13 mouse cellular contexts compared by ENCODE assay signal in the genomic region with DNA sequence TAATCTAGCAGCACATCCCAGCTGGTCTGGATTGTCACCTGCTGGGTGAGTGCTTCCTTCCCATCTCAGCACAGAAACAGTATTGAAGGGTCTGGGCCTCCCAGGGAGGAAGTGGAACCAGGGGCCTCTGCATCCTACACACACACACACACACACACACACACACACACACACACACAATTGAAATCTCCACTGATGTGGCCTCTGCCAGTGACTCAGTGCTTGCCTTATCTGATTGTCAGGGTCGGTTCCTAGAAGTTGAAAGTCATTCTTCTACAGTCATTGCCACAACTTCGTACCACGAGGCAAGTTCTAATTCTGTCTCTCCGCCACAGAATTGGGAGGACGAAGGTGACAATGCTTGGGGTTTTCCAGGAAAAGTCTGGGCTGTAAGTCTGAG. TPM values are rescaled to one million over a fixed set of nuclear protein-coding genes. Genes with fewer than 3 reads are reported as not detected.
A peak's percentile ranks its signal among the peaks of the same experiment; 100 is the strongest.
DNase-seq lines count a peak whose midpoint lies in the region; ATAC-seq lines count a peak whose summit lies in the region.
"Had no signal": no experiment of that assay in that cellular context is flagged by ENCODE, and none has a peak within 500 bp of the region (broad histone marks: within the 10 kb centered on the region; RNA-seq: fewer than 3 reads in every experiment).

No protein-coding gene starts in this region.

- ATAC-seq in heart, embryonic 15.5 days (replicated peaks; ENCODE audit: insufficient number of reproducible peaks, insufficient read depth, low FRiP score, low read depth), result peak; percentile 43; the same call in 1 of the 2 replicates
- ATAC-seq in intestine, embryonic 16.5 days, result peak; percentile 36; the same call in 1 of the 2 replicates
- no peak for ATAC-seq in kidney, embryonic 16.5 days (ENCODE audit: low FRiP score, low TSS enrichment)

- intact Hi-C loops in heart, postnatal 14 days (cut with DNase I), result loop anchor here (5.0 kb wide), 1 partner anchor 36 kb away; no protein-coding TSS in a partner anchor

- no peaks in the 10 kb centered on the region for H3K27me3 ChIP-seq in heart, embryonic 15.5 days
- no peaks in the 10 kb centered on the region for H3K27me3 ChIP-seq in intestine, embryonic 16.5 days (replicated peaks; ENCODE audit: control insufficient read depth, insufficient read depth, low read length)
- H3K27me3 ChIP-seq in kidney, embryonic 16.5 days (ENCODE audit: insufficient read depth, low read length), result no peaks in the 10 kb centered on the region

- no peaks in the 10 kb centered on the region for H3K4me1 ChIP-seq in heart, embryonic 15.5 days (replicated peaks)
- H3K4me1 ChIP-seq in intestine, embryonic 16.5 days (ENCODE audit: control insufficient read depth, insufficient read depth, low read length), result peaks cover 4% of the 10 kb centered on the region; the same call in 1 of the 2 replicates
- H3K4me1 ChIP-seq in kidney, embryonic 16.5 days (ENCODE audit: insufficient read depth, low read length), result no peaks in the 10 kb centered on the region

- WGBS in heart, embryonic 15.5 days, result 50% methylated on average over 5 of the region's 5 CpGs
- WGBS in intestine, embryonic 16.5 days, result 66% methylated on average over 5 of the region's 5 CpGs
- 64% methylated on average over 5 of the region's 5 CpGs for WGBS in kidney, embryonic 16.5 days

- H3K36me3 ChIP-seq in heart, embryonic 15.5 days, result no peaks in the 10 kb centered on the region
- no peaks in the 10 kb centered on the region for H3K36me3 ChIP-seq in intestine, embryonic 16.5 days (ENCODE audit: control insufficient read depth, insufficient read depth, low read length)
- no peaks in the 10 kb centered on the region for H3K36me3 ChIP-seq in kidney, embryonic 16.5 days (ENCODE audit: insufficient read depth, low read length)

- no peak for DNase-seq in heart, postnatal 14 days
- peak; percentile 47 for DNase-seq in adrenal gland, postnatal 10 days
- DNase-seq in thymus, postnatal 0 days (ENCODE audit: low spot score), result peak; percentile 47
- no peak for DNase-seq in frontal cortex, postnatal 14 days (ENCODE audit: low spot score in 2 of 2)
- DNase-seq in retina, embryonic 14.5 days (ENCODE audit: low spot score), result no peak
- DNase-seq: cerebellum, adult 9-10 months; heart, postnatal 36 days; kidney, postnatal 36 days; spleen, adult 18-20 months had no signal

- H3K4me2 ChIP-seq in heart, embryonic 15.5 days, result no peak overlapping the region
- no peak overlapping the region for H3K4me2 ChIP-seq in intestine, embryonic 16.5 days (ENCODE audit: low read depth, low read length)
- H3K4me2 ChIP-seq in kidney, embryonic 16.5 days (replicated peaks; ENCODE audit: low read depth, low read length), result no peak overlapping the region
- H3K4me2 ChIP-seq: midbrain, embryonic 11.5 days had no signal

- no peak overlapping the region for H3K9ac ChIP-seq in heart, embryonic 15.5 days
- no peak overlapping the region for H3K9ac ChIP-seq in intestine, embryonic 16.5 days (ENCODE audit: low read depth, low read length)
- no peak overlapping the region for H3K9ac ChIP-seq in kidney, embryonic 16.5 days (replicated peaks; ENCODE audit: low read length)

- H3K4me3 ChIP-seq in heart, embryonic 15.5 days, result no peak overlapping the region
- H3K4me3 ChIP-seq in intestine, embryonic 16.5 days (ENCODE audit: low read length), result no peak overlapping the region
- H3K4me3 ChIP-seq in kidney, embryonic 16.5 days (ENCODE audit: low read length), result no peak overlapping the region

- H3K9me3 ChIP-seq in heart, embryonic 15.5 days (replicated peaks), result no peaks in the 10 kb centered on the region
- no peaks in the 10 kb centered on the region for H3K9me3 ChIP-seq in intestine, embryonic 16.5 days (ENCODE audit: control insufficient read depth, low read length)
- no peaks in the 10 kb centered on the region for H3K9me3 ChIP-seq in kidney, embryonic 16.5 days (ENCODE audit: low read length)

- H3K27ac ChIP-seq in heart, embryonic 15.5 days, result no peak overlapping the region
- no peak overlapping the region for H3K27ac ChIP-seq in intestine, embryonic 16.5 days (ENCODE audit: low read length)
- H3K27ac ChIP-seq in kidney, embryonic 16.5 days (ENCODE audit: low read length), result no peak overlapping the region

RNA-seq across cellular contexts. Expression of gene Nek6, which starts 39.7 kb away (rescaled TPM):
- polyA plus RNA-seq in heart, embryonic 15.5 days (2015; fragmentation: Nextera tagmentation; extraction: Ambion mirVana), result 60.8 and 71.4 TPM in 2 replicates
- total RNA-seq in heart, postnatal 14 days (2021), result 1 to 10 TPM; 7.9 to 9.1 TPM
- total RNA-seq in adrenal gland, postnatal 10 days (2021), result 10 to 100 TPM; 18.9 to 19.4 TPM
- 124 and 128 TPM in 2 replicates for polyA plus RNA-seq in intestine, embryonic 16.5 days (2015; fragmentation: Nextera tagmentation; extraction: Ambion mirVana)
- polyA plus RNA-seq in thymus, postnatal 0 days (2015; fragmentation: Nextera tagmentation; extraction: Ambion mirVana), result 13.4 and 14.5 TPM in 2 replicates
- 72.1 and 75.3 TPM in 2 replicates for polyA plus RNA-seq in kidney, embryonic 16.5 days (2015; fragmentation: Nextera tagmentation; extraction: Ambion mirVana)

Comparison
In these comparisons a context has a peak if more than half of its experiments do, and no peak if none do; other contexts are left out.
1. DNase-seq: peak in adrenal gland, postnatal 10 days (single experiment) and thymus, postnatal 0 days (single experiment); none in heart, postnatal 14 days (0 of 2), frontal cortex, postnatal 14 days (0 of 2) and retina, embryonic 14.5 days (single experiment).